Mouse (Mus musculus) neural tube, embryonic 15.5 days (tissue): ENCODE results near the gene Zfp94. TPM values are rescaled to one million over a fixed set of nuclear protein-coding genes. Genes with fewer than 3 reads are reported as not detected.

Experiments
- ATAC-seq: fragments of 200-750 bp; cut with Nextera tagmentation; 2 replicates; pipeline ENCODE4 v1.8.0; 2017; ENCODE audit warnings: mild to moderate bottlenecking, moderate TSS enrichment, moderate library complexity; ENCODE audit not compliant: low FRiP score
- H3K27ac ChIP-seq: fragments of 300-500 bp; sonication (generic); replicated peaks from 2 replicates; pipeline ENCODE4 v1.5.1; 2015; ENCODE audit warnings: mild to moderate bottlenecking, inconsistent platforms
- H3K27me3 ChIP-seq: fragments of 300-500 bp; sonication (generic); replicated peaks from 2 replicates; pipeline ENCODE4 v1.6.1; 2015; ENCODE audit warnings: inconsistent platforms
- H3K36me3 ChIP-seq: fragments of 300-500 bp; sonication (generic); 2 replicates; pipeline ENCODE4 v1.6.1; 2015; ENCODE audit warnings: inconsistent platforms
- H3K4me1 ChIP-seq: fragments of 300-500 bp; sonication (generic); 2 replicates; pipeline ENCODE4 v1.6.1; 2015; ENCODE audit warnings: inconsistent platforms
- H3K4me2 ChIP-seq: fragments of 300-500 bp; sonication (generic); 2 replicates; pipeline ENCODE4 v1.6.1; 2015; ENCODE audit warnings: inconsistent platforms, mild to moderate bottlenecking, moderate library complexity
- H3K4me3 ChIP-seq: fragments of 300-500 bp; sonication (generic); replicated peaks from 2 replicates; pipeline ENCODE4 v1.5.1; 2015; ENCODE audit warnings: mild to moderate bottlenecking, inconsistent platforms
- H3K9ac ChIP-seq: fragments of 300-500 bp; sonication (generic); replicated peaks from 2 replicates; pipeline ENCODE4 v1.6.1; 2015; ENCODE audit warnings: mild to moderate bottlenecking, inconsistent platforms
- H3K9me3 ChIP-seq: fragments of 300-500 bp; sonication (generic); replicated peaks from 2 replicates; pipeline ENCODE4 v1.6.1; 2016; ENCODE audit warnings: inconsistent platforms
- WGBS: fragments of 180-500 bp; shearing (Covaris S2); methylation state at CpG from one replicate; pipeline ENCODE4 v1.1.7; 2015; ENCODE audit warnings: mixed read lengths; 5-methylcytosine and 5-hydroxymethylcytosine counted together
- polyA plus RNA-seq: library from polyadenylated mRNA; unstranded; fragments of >200 nt; fragmentation: Nextera tagmentation; extraction: Ambion mirVana; gene quantifications from 2 replicates; pipeline ENCODE4 v1.2.1, GENCODE M21; 2015

Zfp94 gene
- polyA plus RNA-seq, 1 experiment from 2014 or later, result 20.2 TPM

- H3K4me3 ChIP-seq, result no peak overlapping the region
- H3K36me3 ChIP-seq, result no peaks in the 10 kb centered on the region
- no peaks in the 10 kb centered on the region for H3K4me1 ChIP-seq
- peaks cover 14% of the 10 kb centered on the region for H3K27me3 ChIP-seq
- H3K9me3 ChIP-seq, result 0 out of 2 replicates have a peak, but pooled peaks cover 2% of the 10 kb centered on the region
- H3K27ac ChIP-seq, result no peak overlapping the region
- no peak overlapping the region for H3K9ac ChIP-seq
- 39% methylated on average over 2 of the region's 2 CpGs for WGBS
- no peak for ATAC-seq
- no peak overlapping the region for H3K4me2 ChIP-seq
These were observed 21.8 kb upstream of the Zfp94 start for GRCm38 (mm10) chr7:24338241-24338640.

GRCm38 (mm10) chr7:24335699-24336309 is 19.3 kb upstream of the Zfp94 start:
- H3K27me3 ChIP-seq, result peaks cover 19% of the 10 kb centered on the region
- no peak overlapping the region for H3K4me2 ChIP-seq
- 11% methylated on average over 5 of the region's 5 CpGs for WGBS
- no peak overlapping the region for H3K9ac ChIP-seq
- no peak; the same call in 1 of the 2 replicates for ATAC-seq
- H3K36me3 ChIP-seq, result no peaks in the 10 kb centered on the region
- no peak overlapping the region for H3K27ac ChIP-seq
- H3K4me3 ChIP-seq, result no peak overlapping the region
- 0 out of 2 replicates have a peak, but pooled peaks cover under 1% of the 10 kb centered on the region for H3K9me3 ChIP-seq
- H3K4me1 ChIP-seq, result no peaks in the 10 kb centered on the region

- Histone ChIP-seq H3K27me3 (peaks cover 19% of the 10 kb centered on the region), H3K9ac (no peak within 1 kb of the TSS), H3K4me3 (peak within 1 kb of the TSS; percentile 12; the same call in 1 of the 2 replicates), H3K36me3 (no peaks in the 10 kb centered on the region), H3K27ac (no peak within 1 kb of the TSS), H3K4me1 (no peaks in the 10 kb centered on the region), H3K4me2 (peak within 1 kb of the TSS; percentile 23; the same call in 1 of the 2 replicates), H3K9me3 (no peaks in the 10 kb centered on the region)
- no peak for ATAC-seq
- WGBS, result 48% methylated on average over 49 of the region's 49 CpGs
These were observed 17.0 kb upstream of the Zfp94 start, which contains the start of gene Tescl for GRCm38 (mm10) chr7:24333304-24333986. TSS of gene Tescl (minus strand) at chr7:24333936.

GRCm38 (mm10) chr7:24327281-24327975 is 11.0 kb upstream of the Zfp94 start:
- peaks cover 12% of the 10 kb centered on the region for H3K4me1 ChIP-seq
- no peak overlapping the region for H3K27ac ChIP-seq
- H3K36me3 ChIP-seq, result no peaks in the 10 kb centered on the region
- no peak overlapping the region for H3K4me3 ChIP-seq
- H3K27me3 ChIP-seq, result no peaks in the 10 kb centered on the region
- no peak for ATAC-seq
- 0 out of 2 replicates have a peak, but pooled peaks cover 8% of the 10 kb centered on the region for H3K9me3 ChIP-seq
- no peak overlapping the region for H3K4me2 ChIP-seq
- WGBS, result 90% methylated on average over 14 of the region's 14 CpGs
- H3K9ac ChIP-seq, result no peak overlapping the region

GRCm38 (mm10) chr7:24326273-24327135 is 10.0 kb upstream of the Zfp94 start:
- Histone ChIP-seq H3K9ac (peak overlapping the region; percentile 34; the same call in 1 of the 2 replicates), H3K9me3 (0 out of 2 replicates have a peak, but pooled peaks cover 8% of the 10 kb centered on the region), H3K4me3 (peak overlapping the region; percentile 32), H3K4me1 (peaks cover 12% of the 10 kb centered on the region), H3K4me2 (peak overlapping the region; percentile 60), H3K27me3 (no peaks in the 10 kb centered on the region), H3K27ac (peak overlapping the region; percentile 58; the same call in 1 of the 2 replicates), H3K36me3 (no peaks in the 10 kb centered on the region)
- ATAC-seq, result peak; percentile 67; the same call in 1 of the 2 replicates
- WGBS, result 35% methylated on average over 20 of the region's 20 CpGs

GRCm38 (mm10) chr7:24325675-24326128 is 9.2 kb upstream of the Zfp94 start:
- peak; percentile 79 for ATAC-seq
- peak overlapping the region; percentile 58 for H3K27ac ChIP-seq
- peak overlapping the region; percentile 60 for H3K4me2 ChIP-seq

GRCm38 (mm10) chr7:24325197-24325596 is 8.7 kb upstream of the Zfp94 start:
- H3K4me2 ChIP-seq, result peak overlapping the region; percentile 60
- H3K36me3 ChIP-seq, result no peaks in the 10 kb centered on the region
- no peak overlapping the region; the same call in 1 of the 2 replicates for H3K27ac ChIP-seq
- H3K27me3 ChIP-seq, result 0 out of 2 replicates have a peak, but pooled peaks cover 5% of the 10 kb centered on the region
- peaks cover 12% of the 10 kb centered on the region for H3K4me1 ChIP-seq
- no peak for ATAC-seq
- 70% methylated on average over 6 of the region's 6 CpGs for WGBS
- no peak overlapping the region for H3K9ac ChIP-seq
- H3K9me3 ChIP-seq, result 0 out of 2 replicates have a peak, but pooled peaks cover 8% of the 10 kb centered on the region
- no peak overlapping the region; the same call in 1 of the 2 replicates for H3K4me3 ChIP-seq

More at GRCm38 (mm10) chr7:24325675-24326128, 9.2 kb upstream of the Zfp94 start:
- Histone ChIP-seq H3K4me1 (peaks cover 12% of the 10 kb centered on the region), H3K4me3 (peak overlapping the region; percentile 32), H3K27me3 (0 out of 2 replicates have a peak, but pooled peaks cover 3% of the 10 kb centered on the region), H3K9ac (peak overlapping the region; percentile 34), H3K36me3 (no peaks in the 10 kb centered on the region), H3K9me3 (0 out of 2 replicates have a peak, but pooled peaks cover 8% of the 10 kb centered on the region)
- 10% methylated on average over 13 of the region's 13 CpGs for WGBS

- Histone ChIP-seq H3K27me3 (peaks cover 10% of the 10 kb centered on the region; the same call in 1 of the 2 replicates), H3K4me2 (no peak overlapping the region), H3K36me3 (no peaks in the 10 kb centered on the region), H3K9ac (no peak overlapping the region), H3K9me3 (0 out of 2 replicates have a peak, but pooled peaks cover 8% of the 10 kb centered on the region), H3K4me1 (peaks cover 12% of the 10 kb centered on the region), H3K27ac (no peak overlapping the region), H3K4me3 (no peak overlapping the region)
- 82% methylated on average over 4 of the region's 4 CpGs for WGBS
- ATAC-seq, result no peak
These were observed 6.1 kb upstream of the Zfp94 start for GRCm38 (mm10) chr7:24322593-24322992.

GRCm38 (mm10) chr7:24318942-24319341 is 2.5 kb upstream of the Zfp94 start:
- WGBS, result 71% methylated on average over 6 of the region's 6 CpGs
- H3K4me2 ChIP-seq, result no peak overlapping the region
- peaks cover 9% of the 10 kb centered on the region for H3K4me1 ChIP-seq
- H3K9ac ChIP-seq, result no peak overlapping the region
- H3K27me3 ChIP-seq, result peaks cover 10% of the 10 kb centered on the region; the same call in 1 of the 2 replicates
- no peak overlapping the region for H3K27ac ChIP-seq
- H3K9me3 ChIP-seq, result 0 out of 2 replicates have a peak, but pooled peaks cover 3% of the 10 kb centered on the region
- H3K4me3 ChIP-seq, result no peak overlapping the region
- ATAC-seq, result no peak
- peaks cover 3% of the 10 kb centered on the region for H3K36me3 ChIP-seq

- Histone ChIP-seq H3K9me3 (no peaks in the 10 kb centered on the region), H3K4me2 (peak overlapping the region; percentile 80), H3K27me3 (peaks cover 10% of the 10 kb centered on the region; the same call in 1 of the 2 replicates), H3K36me3 (peaks cover 21% of the 10 kb centered on the region), H3K4me1 (peaks cover 9% of the 10 kb centered on the region), H3K4me3 (peak overlapping the region; percentile 61), H3K27ac (peak overlapping the region; percentile 86), H3K9ac (peak overlapping the region; percentile 76)
- ATAC-seq, result peak; percentile 78
- WGBS, result 29% methylated on average over 29 of the region's 29 CpGs
These were observed 520 bp downstream of the Zfp94 start for GRCm38 (mm10) chr7:24315726-24316566.
